Mouse (Mus musculus) kidney, postnatal 36 days (tissue): ENCODE data around the gene Cyb561a3.

Source experiments
- DNase-seq, 2 experiments: peaks; one replicate each; pipeline ENCODE4 v3.0.0; 2021 to 2022; ENCODE audit warnings: mixed read lengths in 2 of 2

Cyb561a3 gene

GRCm38 (mm10) chr19:10591659-10592377 is 14.8 kb downstream of the Cyb561a3 start:
- no peak for DNase-seq

DNA sequence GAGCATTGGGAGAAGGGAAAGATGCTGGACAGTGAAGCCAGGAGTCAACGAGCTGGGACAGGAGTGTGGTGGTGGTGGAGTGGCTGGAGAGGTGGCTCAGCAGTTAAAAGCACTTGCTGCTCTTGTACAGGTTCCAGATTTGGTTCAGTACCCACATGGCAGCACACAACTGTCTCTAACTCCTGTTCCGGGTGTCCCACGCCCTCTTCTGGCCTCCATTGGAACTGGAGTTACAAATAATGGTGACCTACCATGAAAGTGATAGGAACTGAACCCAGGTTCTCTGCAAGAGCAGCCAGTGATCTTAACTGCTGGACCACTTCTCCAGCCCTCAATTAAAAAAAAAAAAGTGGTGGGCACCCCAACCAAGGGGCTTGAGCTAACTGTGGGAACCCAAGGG is 21.2 kb downstream of the Cyb561a3 start:
- peak in 1 of 2 experiments; percentile 53 for DNase-seq

DNA sequence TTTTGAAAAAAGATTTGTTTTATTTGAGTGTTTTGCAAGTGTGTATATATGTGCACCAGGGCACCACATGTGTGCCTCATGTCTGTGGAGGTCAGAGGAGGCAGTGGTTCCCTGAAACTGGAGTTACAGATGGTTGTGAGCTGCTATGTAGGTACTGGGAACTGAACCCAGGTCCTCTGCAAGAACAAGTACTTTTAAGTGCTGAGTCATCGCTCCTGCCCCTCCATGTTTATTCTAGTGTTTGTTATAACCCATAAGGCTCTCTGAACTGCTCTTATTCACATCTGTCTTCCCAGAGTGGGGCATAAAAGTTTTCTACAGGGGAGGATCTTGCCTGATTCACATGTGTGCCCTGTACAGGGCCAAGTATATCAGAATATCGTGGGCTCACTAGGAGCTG is 22.7 kb downstream of the Cyb561a3 start:
- no peak for DNase-seq

- DNase-seq, result no peak
Observed at GRCm38 (mm10) chr19:10602247-10602769, 25.3 kb downstream of the Cyb561a3 start.

DNA sequence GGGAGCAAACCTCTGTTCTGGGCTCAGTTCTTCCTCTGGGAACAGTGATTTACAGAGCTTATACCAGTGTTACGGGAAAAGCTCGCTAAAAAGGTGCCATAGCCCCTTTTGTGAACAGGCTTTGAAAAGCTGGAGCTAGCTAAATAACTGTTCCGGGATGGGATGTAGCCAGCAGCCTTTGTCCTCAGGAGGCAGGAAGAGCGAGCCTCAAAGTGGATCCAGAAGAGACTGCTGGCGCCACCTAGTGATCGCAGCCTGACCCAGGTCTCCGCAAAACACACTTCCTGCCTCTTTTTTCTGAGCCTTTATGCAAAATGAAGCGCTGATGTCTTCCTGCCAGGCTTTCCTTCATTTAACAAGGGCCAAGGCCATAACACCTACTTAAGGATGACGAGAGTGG is 25.8 kb downstream of the Cyb561a3 start:
- peak; percentile 92 to 96 for DNase-seq

- DNase-seq, result peak; percentile 78 to 86
Observed at GRCm38 (mm10) chr19:10603660-10604523, 26.9 kb downstream of the Cyb561a3 start.

GRCm38 (mm10) chr19:10604534-10604933 is 27.6 kb downstream of the Cyb561a3 start:
- no peak for DNase-seq

DNA sequence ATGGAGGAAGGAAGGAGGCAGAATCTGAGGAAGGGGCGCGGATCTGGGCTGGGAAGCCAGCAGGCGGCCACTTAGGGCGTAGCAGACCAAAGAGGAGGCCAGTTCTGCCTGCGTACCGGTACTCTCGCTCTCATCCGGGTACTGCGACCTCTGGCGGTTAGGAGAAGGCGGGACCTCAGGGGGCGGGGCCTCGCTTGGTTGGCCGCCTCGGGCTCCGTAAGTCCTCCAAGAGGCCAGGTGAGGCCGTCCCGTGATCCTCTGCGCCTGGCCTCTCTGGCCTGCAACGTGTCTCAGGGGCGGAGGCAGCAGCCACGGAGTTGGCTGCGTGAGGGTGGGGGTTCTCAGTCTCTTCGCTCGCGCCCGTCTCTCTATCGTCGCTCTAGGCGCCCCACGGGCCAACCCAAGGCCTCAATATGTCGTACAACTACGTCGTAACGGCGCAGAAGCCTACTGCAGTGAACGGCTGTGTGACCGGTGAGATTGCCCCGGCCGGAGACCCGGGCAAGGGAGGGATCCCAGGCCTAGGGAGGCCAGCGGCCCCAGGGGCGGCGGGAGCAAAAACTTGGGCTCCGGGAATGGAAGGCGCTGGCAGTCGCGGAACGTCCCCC is 28.4 kb downstream of the Cyb561a3 start, which contains the start of the genes Ddb1 and Tkfc:
Gene Ddb1, plus strand, starts transcription at position 35 of the 608 bp plus-strand sequence.
Gene Tkfc, minus strand, starts transcription at position 362 of the 608 bp plus-strand sequence.
- peak; percentile 99 to 100 for DNase-seq

DNA sequence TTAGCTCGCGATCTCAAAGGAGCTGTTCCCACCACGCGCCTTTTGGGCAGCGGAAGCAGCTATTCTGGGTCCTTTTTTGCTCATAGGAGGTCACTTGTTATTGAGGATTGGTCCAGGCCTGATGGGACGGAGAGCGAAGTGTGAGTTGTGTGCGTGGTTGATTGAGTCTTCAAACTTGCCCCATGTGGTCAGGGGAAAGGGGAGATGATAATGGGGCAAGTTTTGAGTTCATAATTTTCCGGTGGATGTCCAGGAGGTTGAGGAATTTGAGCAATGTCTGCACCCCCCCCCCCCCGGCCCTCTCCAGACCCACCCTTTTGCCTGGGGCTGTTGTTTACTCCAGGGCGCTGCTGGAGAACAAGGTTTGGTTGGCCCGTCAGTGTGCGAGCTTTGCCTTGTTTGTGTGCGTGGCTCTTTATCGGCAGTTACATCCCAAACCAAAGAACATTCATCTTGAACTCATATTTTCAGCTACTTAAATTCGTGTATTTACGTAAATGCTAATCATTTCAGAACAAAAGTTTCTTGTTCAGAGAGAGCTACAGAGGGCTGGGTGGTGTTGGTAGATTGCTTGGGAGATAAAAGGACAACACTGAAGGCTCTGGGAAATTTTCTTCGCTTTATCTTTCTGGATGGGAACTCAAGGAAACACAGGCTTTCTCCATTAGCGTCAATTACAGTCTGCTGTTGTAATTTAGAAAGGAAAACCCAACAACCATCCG is 29.1 kb downstream of the Cyb561a3 start:
- DNase-seq, result peak in 1 of 2 experiments; percentile 31

DNA sequence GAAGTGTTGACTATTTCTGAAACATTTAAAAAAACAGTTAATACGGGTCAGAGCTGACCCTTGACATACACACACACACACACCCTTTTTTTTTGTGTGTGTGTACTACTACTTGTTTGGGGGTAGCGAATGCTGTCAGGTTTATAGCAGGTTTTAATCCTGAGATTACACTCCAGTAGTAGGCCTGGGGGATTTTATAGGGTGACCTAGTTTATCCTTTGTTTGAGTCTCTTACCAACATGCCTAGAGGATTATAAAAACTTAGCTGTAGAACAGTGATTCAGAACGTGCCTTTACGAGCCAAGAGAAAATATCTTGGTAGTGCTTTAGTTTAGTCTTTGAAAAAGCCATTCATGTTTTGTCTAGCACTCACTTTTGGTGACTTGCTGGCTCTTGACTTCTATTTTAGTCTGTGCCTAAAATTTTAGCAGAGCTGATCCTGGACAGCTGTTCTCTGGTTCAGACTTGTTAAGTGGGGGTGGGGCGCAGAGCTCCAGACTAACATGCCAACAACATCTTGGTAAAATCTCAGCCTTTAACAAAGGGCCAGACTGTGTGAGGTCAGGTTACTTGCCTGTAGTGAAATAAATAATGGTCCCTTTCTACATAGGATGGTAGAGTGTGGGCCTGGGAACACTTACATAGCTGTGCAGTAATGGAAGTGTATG is 31.7 kb downstream of the Cyb561a3 start:
- DNase-seq, result no peak

DNA sequence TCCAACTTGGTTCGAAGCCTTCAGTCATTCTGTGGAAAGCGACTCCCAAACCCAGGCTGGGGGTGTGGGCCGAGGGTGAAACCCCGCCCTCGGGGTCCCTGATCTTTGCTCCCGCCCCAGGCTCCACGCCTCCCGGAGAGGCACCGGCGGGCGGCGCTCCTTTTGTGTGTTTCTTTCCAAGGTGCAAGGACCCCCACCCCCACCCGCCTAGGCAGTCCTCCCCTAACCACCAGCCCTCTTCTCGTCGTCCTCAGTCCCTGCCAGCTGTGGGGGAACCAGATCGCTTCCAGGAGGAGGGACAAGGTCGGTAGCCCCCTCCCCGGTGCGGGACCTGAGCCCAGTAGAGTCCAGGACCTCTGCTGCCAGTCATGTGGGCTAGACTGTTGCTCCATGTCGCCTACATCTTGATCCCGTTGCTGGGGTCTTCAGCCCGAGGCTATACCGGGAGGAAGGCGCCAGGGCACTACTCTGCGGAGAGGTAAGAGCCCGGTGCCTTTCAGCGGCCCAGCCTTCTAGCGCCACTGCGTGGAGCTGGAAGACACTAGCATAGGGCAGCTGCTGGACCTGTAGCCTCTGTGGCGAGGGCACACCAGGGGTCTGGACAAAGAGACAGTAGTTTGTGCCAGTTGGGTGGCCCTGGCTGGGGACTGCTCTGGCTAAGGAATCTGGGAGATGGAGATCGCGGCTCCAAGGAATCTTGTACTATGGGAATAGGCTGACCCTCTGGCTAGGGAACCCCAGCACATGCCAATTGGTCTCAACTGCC is 57.3 kb downstream of the Cyb561a3 start, which contains the start of gene Vwce:
Gene Vwce, plus strand, starts transcription at position 108 of the 766 bp plus-strand sequence.
- peak; percentile 56 to 80 for DNase-seq

DNA sequence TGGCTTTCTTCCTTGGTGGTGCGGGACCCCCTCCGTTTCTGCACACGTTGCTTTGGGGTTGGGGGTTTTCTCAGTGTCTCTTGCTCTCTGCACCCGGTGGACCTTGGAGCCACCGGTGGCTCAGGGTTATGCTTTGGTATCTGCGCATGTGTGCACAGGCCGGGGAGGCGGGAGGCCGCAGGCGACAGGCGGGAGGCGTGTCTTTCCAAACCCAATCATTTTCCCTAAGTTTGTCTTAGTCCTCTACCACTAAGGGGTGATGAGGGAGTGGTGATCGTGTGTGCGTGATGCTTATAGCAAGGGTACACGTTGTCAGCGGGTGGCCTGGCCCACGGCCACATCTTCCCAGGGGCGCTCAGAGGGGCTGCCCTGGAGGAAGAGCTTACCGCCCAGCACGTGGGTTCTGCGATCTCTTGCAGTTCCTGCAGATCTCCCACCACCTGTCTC is 57.9 kb downstream of the Cyb561a3 start:
- DNase-seq, result peak; percentile 78 to 84

DNA sequence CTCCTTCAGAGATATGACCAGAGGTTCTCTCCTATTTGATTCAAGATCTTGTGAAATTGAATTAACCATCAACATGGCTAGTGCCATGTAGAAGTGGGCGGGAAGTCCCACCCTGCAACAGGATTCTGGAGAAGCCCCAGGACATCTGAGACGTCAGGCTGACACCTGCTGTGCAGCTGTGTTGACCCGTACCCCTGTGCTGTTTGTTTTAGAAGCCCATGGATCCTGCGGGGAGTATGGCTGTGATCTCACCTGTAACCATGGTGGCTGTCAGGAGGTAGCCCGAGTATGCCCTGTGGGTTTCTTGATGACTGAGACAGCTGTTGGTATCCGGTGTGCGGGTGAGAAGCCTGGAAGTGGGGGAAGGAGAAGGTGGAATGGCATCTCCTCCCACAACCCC is 60.9 kb downstream of the Cyb561a3 start:
- no peak for DNase-seq

- no peak for DNase-seq
Observed at GRCm38 (mm10) chr19:10640080-10640479, 63.1 kb downstream of the Cyb561a3 start.

GRCm38 (mm10) chr19:10640589-10641378 is 63.8 kb downstream of the Cyb561a3 start:
- DNase-seq, result no peak
